Mouse (Mus musculus) midbrain, embryonic 12.5 days (tissue): ENCODE results near the gene C2cd3. TPM values are rescaled to one million over a fixed set of nuclear protein-coding genes. Genes with fewer than 3 reads are reported as not detected.

Experiments
- ATAC-seq: fragments of 200-750 bp; cut with Nextera tagmentation; 2 replicates; pipeline ENCODE4 v1.8.0; 2017; ENCODE audit warnings: low read depth, moderate TSS enrichment, moderate library complexity; ENCODE audit not compliant: low FRiP score
- H3K27ac ChIP-seq: fragments of 300-500 bp; sonication (generic); replicated peaks from 2 replicates; pipeline ENCODE4 v1.5.1; 2016; ENCODE audit warnings: mild to moderate bottlenecking
- H3K27me3 ChIP-seq: fragments of 300-500 bp; sonication (generic); 2 replicates; pipeline ENCODE4 v1.6.1; 2016; ENCODE audit warnings: mild to moderate bottlenecking
- H3K36me3 ChIP-seq: fragments of 300-500 bp; sonication (generic); 2 replicates; pipeline ENCODE4 v1.6.1; 2016
- H3K4me1 ChIP-seq: fragments of 300-500 bp; sonication (generic); 2 replicates; pipeline ENCODE4 v1.6.1; 2016
- H3K4me2 ChIP-seq: fragments of 300-500 bp; sonication (generic); replicated peaks from 2 replicates; pipeline ENCODE4 v1.6.1; 2016; ENCODE audit warnings: mild to moderate bottlenecking, moderate library complexity
- H3K4me3 ChIP-seq: fragments of 300-500 bp; sonication (generic); 2 replicates; pipeline ENCODE4 v1.5.1; 2016; ENCODE audit warnings: mild to moderate bottlenecking
- H3K9ac ChIP-seq: fragments of 300-500 bp; sonication (generic); replicated peaks from 2 replicates; pipeline ENCODE4 v1.6.1; 2016; ENCODE audit warnings: mild to moderate bottlenecking, moderate library complexity
- H3K9me3 ChIP-seq: fragments of 300-500 bp; sonication (generic); 2 replicates; pipeline ENCODE4 v1.6.1; 2016; ENCODE audit warnings: mild to moderate bottlenecking
- WGBS: fragments of 180-500 bp; shearing (Covaris S2); methylation state at CpG from one replicate; pipeline ENCODE4 v1.1.7; 2016; 5-methylcytosine and 5-hydroxymethylcytosine counted together
- polyA plus RNA-seq: library from polyadenylated mRNA; unstranded; fragments of >200 nt; fragmentation: Nextera tagmentation; extraction: Ambion mirVana; gene quantifications from 2 replicates; pipeline ENCODE4 v1.2.1, GENCODE M21; 2016

Gene C2cd3
- polyA plus RNA-seq, 1 experiment from 2014 or later = 41.0 TPM

DNA sequence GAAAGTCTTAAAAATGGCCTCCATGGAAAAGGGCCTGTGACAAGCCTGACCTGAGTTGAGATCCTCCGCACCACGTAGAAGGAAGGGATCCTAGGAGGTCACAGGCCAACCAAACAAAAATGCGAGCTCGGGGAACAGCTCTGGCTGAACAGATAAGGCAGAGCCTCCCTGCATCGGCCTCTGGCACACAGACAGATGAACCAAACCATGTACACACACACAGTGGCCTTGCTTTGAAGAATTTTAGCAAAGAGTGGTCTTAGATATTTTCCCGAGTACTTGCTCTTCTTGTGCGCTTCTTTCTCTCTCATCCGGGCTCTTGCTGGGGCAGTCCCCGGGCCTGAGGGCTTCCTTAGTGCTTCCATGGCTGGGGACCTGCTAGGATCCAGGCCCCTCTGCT is 91.2 kb downstream of the C2cd3 start:
- Histone ChIP-seq H3K9ac (no peak overlapping the region), H3K4me3 (no peak overlapping the region), H3K4me1 (no peaks in the 10 kb centered on the region), H3K36me3 (peaks cover 75% of the 10 kb centered on the region), H3K27me3 (no peaks in the 10 kb centered on the region), H3K27ac (no peak overlapping the region), H3K9me3 (no peaks in the 10 kb centered on the region), H3K4me2 (no peak overlapping the region)
- WGBS = 87% methylated on average over 9 of the region's 9 CpGs
- ATAC-seq = no peak

GRCm38 (mm10) chr7:100463757-100464156 is 91.7 kb downstream of the C2cd3 start:
- WGBS = 92% methylated on average over 10 of the region's 10 CpGs
- H3K27me3 ChIP-seq = no peaks in the 10 kb centered on the region
- no peaks in the 10 kb centered on the region for H3K4me1 ChIP-seq
- no peaks in the 10 kb centered on the region for H3K9me3 ChIP-seq
- H3K4me3 ChIP-seq = no peak overlapping the region
- H3K4me2 ChIP-seq = no peak overlapping the region
- H3K9ac ChIP-seq = no peak overlapping the region
- peaks cover 79% of the 10 kb centered on the region for H3K36me3 ChIP-seq
- ATAC-seq = no peak
- no peak overlapping the region for H3K27ac ChIP-seq

DNA sequence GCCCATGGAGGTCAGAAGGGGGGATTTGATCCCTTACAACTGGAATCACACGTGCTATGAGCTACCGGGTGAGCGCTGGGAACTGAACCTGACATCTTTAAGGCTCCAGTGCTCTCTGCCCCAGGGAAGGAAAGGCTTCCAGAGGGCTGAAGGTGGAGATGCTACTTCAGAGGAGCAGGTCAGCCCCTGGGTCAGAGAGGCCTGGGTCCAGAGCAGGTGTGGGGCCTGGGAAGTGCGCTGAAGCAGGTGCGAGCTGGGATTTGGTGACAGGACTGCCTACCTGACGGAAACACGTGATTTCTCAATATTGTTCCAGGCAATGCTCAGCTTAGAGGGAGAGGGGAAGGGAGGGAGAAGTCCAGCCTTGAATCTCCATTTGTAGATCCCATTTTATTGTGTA is 92.2 kb downstream of the C2cd3 start:
- Histone ChIP-seq H3K9me3 (no peaks in the 10 kb centered on the region), H3K36me3 (peaks cover 79% of the 10 kb centered on the region)
- 94% methylated on average over 7 of the region's 7 CpGs for WGBS

DNA sequence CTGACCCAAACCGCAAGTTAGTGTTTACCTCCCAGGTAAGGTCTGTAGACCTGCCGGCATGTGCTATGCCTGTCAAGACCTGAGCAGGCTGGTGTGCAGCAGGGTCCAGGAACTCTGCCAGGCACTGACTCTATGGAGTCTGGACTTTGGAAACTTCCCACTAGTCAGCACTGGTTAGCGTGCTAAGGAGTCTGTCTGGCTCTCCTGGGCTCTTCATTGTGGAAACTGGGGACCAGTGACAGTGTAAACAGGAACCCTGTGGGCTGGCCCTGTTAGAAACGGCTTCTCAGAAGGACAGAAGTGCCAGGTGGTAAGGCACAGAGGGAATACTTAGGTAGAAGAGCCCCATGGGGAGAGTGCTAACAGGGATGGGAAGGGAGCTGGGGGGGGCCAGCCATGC is 93.2 kb downstream of the C2cd3 start:
- Histone ChIP-seq H3K36me3 (peaks cover 77% of the 10 kb centered on the region), H3K27ac (no peak overlapping the region), H3K27me3 (no peaks in the 10 kb centered on the region), H3K4me1 (no peaks in the 10 kb centered on the region), H3K4me3 (no peak overlapping the region), H3K9ac (no peak overlapping the region), H3K4me2 (no peak overlapping the region), H3K9me3 (no peaks in the 10 kb centered on the region)
- 87% methylated on average over 4 of the region's 4 CpGs for WGBS
- ATAC-seq = no peak

More for the DNA sequence above, 92.2 kb downstream of the C2cd3 start:
- H3K4me1 ChIP-seq = no peaks in the 10 kb centered on the region
- no peak overlapping the region for H3K4me3 ChIP-seq
- H3K4me2 ChIP-seq = no peak overlapping the region
- no peak overlapping the region for H3K9ac ChIP-seq
- H3K27me3 ChIP-seq = no peaks in the 10 kb centered on the region
- no peak for ATAC-seq
- H3K27ac ChIP-seq = no peak overlapping the region

GRCm38 (mm10) chr7:100465656-100466309 is 93.8 kb downstream of the C2cd3 start:
- Histone ChIP-seq H3K9me3 (no peaks in the 10 kb centered on the region), H3K9ac (no peak overlapping the region), H3K27ac (no peak overlapping the region), H3K4me2 (no peak overlapping the region), H3K4me1 (no peaks in the 10 kb centered on the region), H3K36me3 (peaks cover 76% of the 10 kb centered on the region), H3K27me3 (no peaks in the 10 kb centered on the region), H3K4me3 (no peak overlapping the region)
- 80% methylated on average over 5 of the region's 5 CpGs for WGBS
- ATAC-seq = no peak

DNA sequence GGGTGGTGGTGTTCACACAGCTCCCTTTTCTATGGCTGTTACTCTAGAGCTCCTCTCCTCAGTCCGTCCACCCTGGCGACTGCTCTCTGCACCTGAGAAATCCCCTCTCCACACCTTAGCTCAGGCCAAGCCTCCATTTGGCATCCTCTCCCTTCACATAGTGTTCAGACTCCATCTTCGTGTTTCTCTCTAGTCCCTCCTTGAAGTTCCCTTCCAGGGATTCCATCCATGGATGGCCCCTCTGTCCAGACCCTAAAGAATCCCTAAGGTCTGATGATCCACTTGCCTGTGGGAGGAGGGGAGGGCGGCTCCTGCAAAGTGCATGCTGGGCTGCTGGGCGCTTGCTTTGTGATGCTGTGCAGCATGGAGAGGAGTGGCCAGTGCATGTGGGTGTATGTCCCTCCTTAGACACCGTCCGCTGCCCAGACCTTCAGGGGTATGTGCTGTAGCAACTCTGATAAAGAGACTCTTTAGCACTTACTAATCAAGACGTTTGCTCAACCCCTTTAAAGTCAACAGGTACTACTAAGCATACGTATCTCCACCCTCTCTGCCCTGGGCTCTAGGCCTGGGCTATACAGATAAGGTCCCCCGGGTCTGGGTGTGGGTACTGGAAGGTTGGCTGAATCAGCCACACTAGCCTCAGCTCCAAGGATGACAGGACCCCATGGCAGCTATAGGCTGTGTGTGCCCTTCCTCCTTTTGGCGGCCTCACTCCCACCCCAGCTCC is 94.9 kb downstream of the C2cd3 start:
- no peaks in the 10 kb centered on the region for H3K4me1 ChIP-seq
- 92% methylated on average over 11 of the region's 11 CpGs for WGBS
- no peak overlapping the region for H3K4me3 ChIP-seq
- 0 out of 2 replicates have a peak overlapping the region, but pooled peaks have one; percentile 35 for H3K27ac ChIP-seq
- no peak overlapping the region for H3K9ac ChIP-seq
- peaks cover 66% of the 10 kb centered on the region for H3K36me3 ChIP-seq
- H3K4me2 ChIP-seq = no peak overlapping the region
- ATAC-seq = no peak
- H3K27me3 ChIP-seq = no peaks in the 10 kb centered on the region
- H3K9me3 ChIP-seq = no peaks in the 10 kb centered on the region

- Histone ChIP-seq H3K27ac (no peak overlapping the region), H3K9ac (no peak overlapping the region), H3K27me3 (no peaks in the 10 kb centered on the region), H3K4me2 (no peak overlapping the region), H3K4me1 (no peaks in the 10 kb centered on the region), H3K4me3 (no peak overlapping the region), H3K9me3 (no peaks in the 10 kb centered on the region), H3K36me3 (peaks cover 59% of the 10 kb centered on the region)
- WGBS = 86% methylated on average over 6 of the region's 6 CpGs
- no peak for ATAC-seq
Observed at GRCm38 (mm10) chr7:100468761-100469160, 96.7 kb downstream of the C2cd3 start.

GRCm38 (mm10) chr7:100469502-100469901 is 97.5 kb downstream of the C2cd3 start:
- ATAC-seq = no peak
- Histone ChIP-seq H3K36me3 (peaks cover 53% of the 10 kb centered on the region), H3K4me3 (no peak overlapping the region), H3K27me3 (no peaks in the 10 kb centered on the region), H3K4me1 (no peaks in the 10 kb centered on the region), H3K4me2 (no peak overlapping the region), H3K9ac (no peak overlapping the region), H3K27ac (no peak overlapping the region), H3K9me3 (no peaks in the 10 kb centered on the region)
- 88% methylated on average over 1 of the region's 1 CpGs for WGBS

GRCm38 (mm10) chr7:100470796-100471406 is 98.9 kb downstream of the C2cd3 start:
- Histone ChIP-seq H3K4me1 (no peaks in the 10 kb centered on the region), H3K4me3 (no peak overlapping the region), H3K4me2 (no peak overlapping the region), H3K9me3 (no peaks in the 10 kb centered on the region), H3K27me3 (no peaks in the 10 kb centered on the region), H3K27ac (no peak overlapping the region), H3K36me3 (peaks cover 40% of the 10 kb centered on the region), H3K9ac (no peak overlapping the region)
- WGBS = 92% methylated on average over 11 of the region's 11 CpGs
- no peak for ATAC-seq

- peaks cover 35% of the 10 kb centered on the region for H3K36me3 ChIP-seq
- no peak overlapping the region for H3K9ac ChIP-seq
- no peak overlapping the region for H3K4me2 ChIP-seq
- no peak for ATAC-seq
- 95% methylated on average over 1 of the region's 1 CpGs for WGBS
- H3K4me3 ChIP-seq = no peak overlapping the region
- no peak overlapping the region for H3K27ac ChIP-seq
- H3K9me3 ChIP-seq = no peaks in the 10 kb centered on the region
- no peaks in the 10 kb centered on the region for H3K4me1 ChIP-seq
- H3K27me3 ChIP-seq = no peaks in the 10 kb centered on the region
Observed at GRCm38 (mm10) chr7:100471407-100471797, 99.4 kb downstream of the C2cd3 start.

DNA sequence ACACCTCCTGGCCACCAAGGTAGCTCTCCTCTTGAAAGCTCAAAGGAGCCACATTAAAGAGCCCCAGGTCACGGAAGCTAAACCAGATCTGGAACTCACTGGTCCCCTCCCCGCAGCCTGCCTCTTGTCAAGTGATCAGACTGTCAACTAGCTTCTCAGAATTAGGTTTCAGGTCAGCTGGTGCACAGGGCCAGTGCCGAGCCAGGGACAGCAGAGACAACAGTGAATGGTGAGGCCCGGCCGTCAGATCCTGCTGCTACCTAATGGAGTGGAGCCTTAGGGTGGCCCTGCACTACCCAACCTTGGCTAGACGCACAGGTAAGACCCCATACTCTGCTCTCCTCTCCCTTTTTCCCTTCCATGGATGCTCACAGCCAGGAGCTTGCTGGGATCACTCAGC is 100.7 kb downstream of the C2cd3 start, which contains the start of gene Ucp3:
Gene Ucp3, plus strand, starts transcription at position 214 of the 400 bp plus-strand sequence.
- peaks cover 24% of the 10 kb centered on the region for H3K36me3 ChIP-seq
- H3K4me1 ChIP-seq = no peaks in the 10 kb centered on the region
- 91% methylated on average over 6 of the region's 6 CpGs for WGBS
- no peak within 1 kb of the TSS for H3K27ac ChIP-seq
- H3K4me3 ChIP-seq = no peak within 1 kb of the TSS
- H3K4me2 ChIP-seq = no peak within 1 kb of the TSS
- H3K9ac ChIP-seq = no peak within 1 kb of the TSS
- H3K9me3 ChIP-seq = no peaks in the 10 kb centered on the region
- ATAC-seq = no peak
- no peaks in the 10 kb centered on the region for H3K27me3 ChIP-seq

DNA sequence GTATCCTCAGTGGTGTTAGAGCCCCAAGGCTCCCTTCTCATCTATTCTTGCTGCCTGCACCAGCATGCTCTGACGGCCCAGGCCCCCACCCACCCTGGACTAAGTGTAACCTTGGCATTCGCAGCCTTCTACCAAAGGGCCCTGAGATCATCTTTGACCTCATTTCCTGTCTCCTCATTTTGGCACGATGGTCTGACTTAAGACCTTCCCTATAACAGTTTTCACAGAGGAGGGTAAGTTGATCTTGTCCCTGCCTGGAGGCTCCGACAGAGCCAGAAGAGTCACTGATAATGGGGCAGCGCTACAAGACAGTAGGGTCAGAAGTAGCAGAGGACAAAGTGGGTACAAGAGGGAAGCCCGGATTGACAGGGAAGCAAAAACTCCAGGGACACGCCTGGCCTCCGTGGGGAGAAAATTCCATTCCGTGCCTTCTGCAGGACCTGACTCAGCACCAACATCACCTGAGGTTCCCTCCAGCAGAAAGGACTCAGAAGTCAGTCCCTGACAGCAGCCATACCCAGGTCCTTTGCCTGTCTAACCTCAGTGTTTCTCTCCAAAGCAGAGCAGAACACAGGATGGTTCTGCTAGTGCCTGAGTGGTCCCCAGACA is 101.9 kb downstream of the C2cd3 start:
- no peaks in the 10 kb centered on the region for H3K27me3 ChIP-seq
- no peak overlapping the region for H3K4me3 ChIP-seq
- no peaks in the 10 kb centered on the region for H3K4me1 ChIP-seq
- no peak overlapping the region for H3K27ac ChIP-seq
- WGBS = 90% methylated on average over 9 of the region's 9 CpGs
- no peak for ATAC-seq
- no peak overlapping the region for H3K4me2 ChIP-seq
- H3K9me3 ChIP-seq = no peaks in the 10 kb centered on the region
- H3K36me3 ChIP-seq = peaks cover 15% of the 10 kb centered on the region
- H3K9ac ChIP-seq = no peak overlapping the region
